Mouse (Mus musculus) heart, adult 9 months (tissue): ENCODE measurements around the gene Mapk8ip1.
A peak's percentile ranks its signal among the peaks of the same experiment; 100 is the strongest.
"Not testable (repeated sequence)": the region's sequence is repeated elsewhere in the genome, so short reads cannot be mapped to it uniquely, and the experiment has no call there.

Source experiments
- DNase-seq, 2 experiments: peaks; one replicate each; pipeline ENCODE4 v3.0.0; 2022; ENCODE audit warnings: low spot score in 2 of 2

The Mapk8ip1 gene

DNA sequence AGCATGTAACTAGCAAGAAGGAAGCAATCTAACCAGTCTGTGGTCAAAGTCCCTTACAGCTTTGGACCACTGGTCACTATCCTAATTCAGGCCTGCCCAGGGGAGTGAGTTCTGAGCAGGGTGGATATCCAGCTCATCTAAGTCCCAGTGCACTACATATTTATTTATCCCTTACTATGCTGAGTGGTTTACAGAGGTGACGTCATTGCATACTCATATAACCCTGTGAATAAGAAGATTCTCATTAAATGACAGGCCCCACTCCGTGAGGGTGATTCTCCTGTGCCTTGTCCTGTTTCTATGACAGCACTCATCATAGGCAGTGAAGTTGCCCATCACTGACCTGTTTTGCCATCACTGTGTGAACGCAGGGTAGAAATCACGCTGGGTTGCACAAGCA is 24.3 kb upstream of the Mapk8ip1 start:
- no peak for DNase-seq

DNA sequence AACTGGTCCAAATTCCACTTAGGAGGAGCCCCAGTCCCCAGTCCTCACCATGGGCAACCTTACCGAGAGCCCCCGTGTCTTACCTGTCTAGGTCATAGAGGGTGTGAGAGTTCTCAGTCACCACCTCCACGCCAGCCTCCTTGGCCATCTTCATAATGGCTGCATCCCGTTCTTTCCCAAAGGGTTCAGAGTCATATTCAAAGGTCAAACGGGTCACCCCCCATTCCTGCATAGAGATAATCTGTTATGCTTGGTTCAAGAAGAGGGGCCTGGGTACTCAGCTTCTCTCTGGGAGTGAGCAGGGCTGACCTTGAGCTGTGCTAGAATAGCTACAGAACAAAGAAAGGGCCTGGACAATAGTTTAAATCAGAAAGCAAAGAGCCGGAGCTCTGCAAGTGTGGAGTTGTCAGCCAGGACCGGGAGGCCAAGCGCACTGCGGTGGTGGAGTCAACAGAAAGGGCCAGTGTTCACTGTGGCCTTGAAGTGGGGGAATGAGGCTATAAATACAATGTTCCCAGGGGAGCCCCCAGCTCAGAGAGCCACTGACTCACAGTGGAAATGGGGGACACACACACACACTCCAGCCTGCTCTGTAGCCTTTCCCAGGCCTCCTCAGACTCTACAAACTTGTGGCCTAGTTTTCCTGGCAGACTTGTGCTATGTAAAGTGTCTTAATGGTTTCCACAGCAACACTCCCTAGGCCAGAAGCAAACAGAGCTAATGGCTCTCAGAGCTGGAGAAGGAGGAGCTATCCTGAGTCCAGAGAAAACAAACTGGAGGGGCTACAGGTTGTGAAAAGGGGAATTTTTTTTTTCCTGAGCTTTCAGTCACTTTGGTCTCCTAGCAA is 23.6 kb upstream of the Mapk8ip1 start:
- DNase-seq, result peak; percentile 86 to 90

DNA sequence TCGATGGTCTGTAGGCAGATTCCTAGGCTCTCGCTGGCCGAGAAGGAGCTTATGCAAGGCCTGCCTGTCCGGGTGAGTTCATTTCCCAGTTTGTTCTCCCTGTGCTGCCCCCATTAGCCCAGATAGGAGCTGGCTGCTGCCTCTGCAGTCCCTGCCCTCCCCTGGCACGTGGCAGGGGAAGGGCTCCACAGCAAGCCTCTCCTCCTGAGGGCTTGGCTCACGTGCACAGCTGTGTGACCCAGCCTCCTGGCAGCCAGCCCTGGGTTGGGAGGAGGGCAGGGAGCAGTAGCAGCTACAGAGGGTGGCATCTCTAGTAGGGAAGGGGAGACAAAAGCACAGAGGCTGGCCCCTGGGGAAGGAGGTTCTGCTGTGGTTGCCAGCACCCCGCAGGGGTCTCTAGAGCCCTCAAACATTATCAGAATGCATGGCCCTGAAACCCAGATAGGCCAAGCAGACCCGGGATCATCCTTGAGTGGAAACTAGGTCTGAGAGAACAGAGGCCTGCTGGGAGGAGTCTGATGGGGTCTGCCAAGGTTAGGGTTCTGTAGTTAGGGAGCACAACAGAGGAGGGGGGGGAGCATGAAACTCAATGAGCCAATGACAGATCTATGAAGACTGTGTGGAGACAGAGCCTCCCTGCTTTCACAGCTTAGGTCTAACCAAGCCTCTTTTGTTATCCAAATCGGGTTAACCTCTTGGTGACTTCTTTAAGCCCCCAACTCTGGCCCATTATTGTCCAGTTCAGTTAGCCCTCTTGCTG is 22.8 kb upstream of the Mapk8ip1 start:
- DNase-seq, result peak; percentile 97 to 98

DNA sequence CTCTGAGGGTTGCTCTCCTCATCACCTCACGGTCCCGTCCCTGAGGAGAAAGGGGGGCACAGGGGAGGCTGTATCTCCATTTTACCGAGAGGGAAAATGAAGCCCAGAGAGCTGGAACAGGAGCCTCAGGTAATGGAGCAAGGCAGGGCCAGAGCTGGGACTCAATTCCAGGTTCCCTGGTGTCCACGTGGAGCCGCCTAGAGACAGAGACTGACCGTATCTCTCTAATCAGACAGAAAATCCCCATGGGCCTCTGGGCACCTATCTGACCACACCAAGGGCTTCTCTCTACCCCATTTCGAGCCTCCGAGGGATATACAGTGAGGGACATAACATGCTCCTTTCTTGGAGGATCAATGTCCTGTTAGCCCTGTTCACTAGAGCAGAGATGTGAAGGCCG is 22.1 kb upstream of the Mapk8ip1 start:
- DNase-seq, result no peak

DNA sequence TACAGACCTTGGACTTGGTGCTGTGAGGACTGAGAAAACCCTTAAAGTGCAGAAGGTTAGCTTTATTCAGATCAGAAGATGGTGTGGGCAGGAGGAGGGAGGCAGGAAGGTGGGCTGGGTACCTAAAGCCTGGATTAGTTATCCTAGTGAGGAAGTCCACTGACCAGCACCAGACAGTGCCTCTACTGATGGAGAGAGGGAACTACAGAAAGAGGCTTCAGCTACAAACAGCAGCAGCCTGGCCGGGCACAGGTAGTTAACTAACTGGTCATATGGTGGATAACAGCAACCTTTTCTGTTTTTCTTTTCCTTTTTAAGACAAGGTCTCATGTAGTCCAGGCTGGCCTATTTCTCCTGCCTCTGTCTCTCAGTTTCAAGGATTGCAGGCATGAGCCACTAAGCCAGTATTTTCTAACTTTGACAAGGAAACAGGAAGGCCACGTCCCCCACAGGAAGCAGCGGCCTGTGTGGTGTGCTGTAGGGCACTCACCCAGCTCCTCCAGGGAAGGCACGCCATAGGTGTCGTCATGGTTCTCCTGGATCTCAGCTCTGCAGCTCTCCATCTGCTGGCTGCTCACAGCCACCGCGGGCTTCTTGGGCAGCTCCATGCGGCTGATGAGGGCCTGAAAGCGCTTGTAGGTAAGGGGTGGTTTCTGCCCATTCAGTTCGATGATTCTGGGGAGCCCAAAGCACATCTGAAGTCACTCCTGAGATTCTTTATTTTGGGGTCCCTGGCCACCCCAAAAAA is 21.5 kb upstream of the Mapk8ip1 start:
- DNase-seq, result no peak

DNA sequence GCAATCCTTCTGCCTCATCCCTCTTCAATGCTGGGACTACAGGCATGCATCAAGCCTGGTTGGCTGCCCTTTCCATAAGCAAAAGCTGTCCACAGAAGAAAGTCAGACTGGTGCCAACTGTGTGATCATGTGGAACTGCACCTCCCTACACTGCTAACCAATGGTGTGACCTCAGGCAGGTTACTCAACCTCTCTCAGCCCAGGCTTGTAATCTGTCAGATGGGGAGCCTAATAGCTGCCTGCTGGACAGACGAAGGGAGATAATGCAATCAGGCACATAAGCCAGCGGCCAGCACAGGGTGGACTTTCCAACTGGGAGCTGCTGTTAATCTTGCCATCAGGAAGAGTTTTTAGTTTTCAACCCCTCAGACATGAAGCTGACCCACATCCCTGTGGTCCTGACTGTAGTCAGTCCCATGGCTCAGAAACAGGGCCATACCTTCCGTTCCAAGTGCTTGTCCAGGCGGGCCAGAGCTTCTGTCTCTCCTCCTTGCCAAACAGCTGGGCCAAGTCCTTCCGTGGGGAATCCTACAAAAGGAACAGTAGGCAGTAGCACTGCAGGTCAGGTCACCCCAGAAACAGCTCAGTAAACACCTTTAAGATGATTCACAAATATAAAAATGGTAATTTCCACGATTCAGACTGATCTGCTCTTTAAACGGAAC is 20.8 kb upstream of the Mapk8ip1 start:
- DNase-seq, result peak in 1 of 2 experiments; percentile 49

DNA sequence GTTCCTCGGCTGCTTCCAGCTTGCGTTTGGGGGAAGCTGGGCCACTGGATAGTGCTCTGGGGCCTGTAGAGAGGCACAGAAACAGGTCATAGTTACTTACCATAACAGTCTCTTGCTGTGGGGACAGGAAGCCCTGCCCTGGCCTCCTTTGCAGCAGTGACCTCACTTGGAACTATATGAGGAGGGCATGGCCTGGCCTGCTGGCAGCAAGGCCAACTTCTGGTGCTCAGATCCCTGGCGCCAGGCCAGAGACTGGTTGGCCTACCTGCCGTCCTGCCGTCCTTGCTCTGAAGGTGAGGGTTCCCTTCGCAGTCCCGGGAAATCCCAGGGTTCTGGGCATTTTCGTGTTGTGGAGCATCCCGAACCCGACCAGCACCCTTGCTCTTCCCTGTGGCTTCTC is 10.6 kb upstream of the Mapk8ip1 start:
- DNase-seq, result no peak

DNA sequence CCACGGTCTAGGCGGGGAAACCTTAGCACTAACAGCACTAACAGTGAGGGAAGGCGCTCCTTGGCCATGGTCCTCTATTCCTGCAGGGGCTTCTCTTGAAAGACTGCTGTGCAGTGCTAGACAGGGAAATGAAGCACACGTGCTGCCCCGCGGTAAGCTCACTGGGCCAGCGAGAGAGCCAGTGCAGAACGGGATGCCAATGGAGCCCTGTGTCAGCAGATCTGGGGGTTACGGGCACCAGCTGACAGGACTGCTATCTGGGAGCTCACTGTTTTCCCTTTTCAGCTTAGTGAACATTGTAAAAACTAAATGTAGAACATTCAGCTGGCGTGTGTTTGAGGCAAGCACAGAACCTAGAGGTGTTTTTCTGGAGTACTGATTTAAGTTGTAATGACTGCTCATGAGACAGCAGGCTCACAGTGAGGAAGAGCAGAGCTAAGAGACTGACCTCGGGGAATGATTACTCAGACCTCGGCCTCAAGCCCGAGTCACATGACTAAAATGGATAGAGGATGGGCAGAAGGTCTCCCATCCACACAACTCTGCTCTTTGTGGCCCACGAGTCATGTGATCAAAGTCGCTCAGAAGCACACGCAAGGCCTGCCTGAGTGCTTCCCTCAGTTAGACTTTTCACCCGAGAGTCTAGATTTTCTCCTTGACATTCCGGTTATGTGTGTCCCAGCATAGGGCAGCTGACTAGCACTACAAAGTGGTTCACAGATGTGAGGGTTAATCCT is 7.4 kb upstream of the Mapk8ip1 start:
- DNase-seq, result no peak

DNA sequence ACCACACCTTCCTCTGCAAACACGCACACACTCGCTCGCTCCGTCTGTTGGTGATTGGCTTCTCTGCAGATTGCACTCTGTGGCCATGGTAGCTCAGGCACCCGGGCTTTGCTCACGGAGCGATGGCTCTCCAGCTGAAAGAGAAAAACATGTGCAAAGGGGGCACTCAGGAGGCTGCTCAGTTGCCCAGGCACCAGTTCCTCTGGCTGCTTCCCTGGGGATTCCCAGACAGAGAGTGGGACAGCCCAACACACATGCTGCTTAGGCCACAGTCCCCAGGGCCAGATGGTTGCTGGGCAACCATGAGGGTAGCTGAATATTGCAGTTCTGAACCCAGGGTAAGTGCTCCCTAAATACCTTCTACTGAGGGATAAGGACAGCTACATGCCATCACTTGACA is 4.6 kb upstream of the Mapk8ip1 start:
- DNase-seq, result no peak

DNA sequence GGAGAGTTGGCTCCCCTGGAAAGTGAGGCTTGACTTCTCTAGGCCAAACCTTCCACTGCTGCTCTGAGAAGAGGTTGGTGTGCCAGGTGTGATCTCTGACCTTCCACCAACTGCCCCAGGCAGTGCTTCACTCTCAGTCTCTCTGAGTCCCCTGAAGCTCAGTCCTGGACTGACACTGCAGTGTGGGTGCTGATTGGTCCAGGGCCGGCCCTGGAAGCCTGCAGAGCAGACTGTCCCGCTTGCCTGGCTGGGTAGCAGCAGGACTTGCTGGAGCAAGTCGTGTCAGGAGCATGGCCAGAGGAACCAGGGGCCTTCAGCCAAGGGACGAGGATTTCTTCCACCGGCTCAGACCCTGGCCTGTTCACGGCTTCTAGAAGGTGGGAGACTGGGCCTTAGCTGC is 3.7 kb upstream of the Mapk8ip1 start:
- DNase-seq, result no peak

DNA sequence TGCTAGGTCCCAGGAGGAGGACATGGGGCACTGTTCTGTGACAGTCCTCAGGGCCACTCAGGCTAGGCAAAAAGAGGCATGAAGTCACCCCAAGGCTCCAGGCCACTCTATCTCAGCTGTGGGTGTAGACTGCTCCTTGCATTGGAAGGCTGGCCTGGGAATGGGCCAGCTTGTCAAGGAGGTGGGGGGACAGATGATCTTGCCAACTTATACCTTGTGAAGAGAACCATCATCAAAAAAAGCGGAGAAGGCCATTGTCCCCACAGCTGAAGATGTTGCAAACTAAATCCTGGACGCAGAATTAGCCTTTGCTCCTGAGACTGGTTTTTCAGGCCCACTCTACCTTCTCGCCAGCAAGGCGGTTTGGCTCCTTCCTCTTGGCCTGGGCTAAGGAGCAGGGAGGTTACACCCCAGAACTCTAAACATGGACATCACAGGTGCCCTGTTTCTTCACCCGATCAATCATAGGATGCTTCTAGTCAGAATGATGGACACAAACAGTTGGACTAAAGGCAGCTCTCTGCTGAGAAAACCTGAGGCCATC is 2.8 kb upstream of the Mapk8ip1 start:
- no peak for DNase-seq

- no peak for DNase-seq
Measured at GRCm38 (mm10) chr2:92402591-92403326, 1.7 kb upstream of the Mapk8ip1 start.

DNA sequence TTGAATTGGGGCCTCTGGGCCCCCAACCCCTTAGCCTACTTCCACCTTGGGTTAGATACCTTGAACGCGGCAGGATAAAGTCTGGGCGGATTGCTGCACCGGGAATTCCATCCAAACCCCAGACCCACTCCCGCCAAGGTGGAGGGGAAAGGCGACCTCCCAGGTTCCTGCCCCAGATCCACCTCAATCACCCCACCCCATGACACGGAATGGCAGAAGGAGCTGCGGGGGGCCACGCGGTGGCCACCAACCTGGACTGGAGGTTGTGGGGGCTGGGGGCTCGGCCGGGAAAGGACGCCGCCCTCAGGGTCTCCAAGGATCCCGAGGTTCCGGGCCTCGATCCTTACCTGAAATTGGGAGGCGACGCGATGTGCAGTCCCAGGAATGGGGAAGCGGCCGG is 381 bp downstream of the Mapk8ip1 start:
- DNase-seq, result no peak

DNA sequence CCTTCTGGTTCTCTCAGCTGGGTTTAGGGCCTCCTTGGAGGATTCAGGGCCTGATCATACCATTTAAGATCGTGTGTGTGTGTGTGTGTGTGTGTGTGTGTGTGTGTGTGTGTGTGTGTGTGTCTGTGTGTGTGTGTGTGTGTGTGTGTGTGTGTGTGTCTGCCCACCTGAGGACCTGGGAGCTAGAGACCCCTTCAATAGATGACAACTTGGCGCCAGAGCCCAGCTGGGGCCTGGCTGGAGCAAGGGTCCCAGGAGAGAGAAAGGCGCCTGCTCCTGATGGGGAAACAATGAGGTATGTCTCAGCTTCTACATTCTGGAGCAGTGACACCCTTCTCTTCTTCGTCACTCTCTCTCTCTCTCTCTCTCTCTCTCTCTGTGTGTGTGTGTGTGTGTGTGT is 1.2 kb downstream of the Mapk8ip1 start:
- not testable (repeated sequence) for DNase-seq

GRCm38 (mm10) chr2:92397436-92397835 is 3.6 kb downstream of the Mapk8ip1 start:
- DNase-seq, result no peak

GRCm38 (mm10) chr2:92395535-92395934 is 5.5 kb downstream of the Mapk8ip1 start:
- no peak for DNase-seq

DNA sequence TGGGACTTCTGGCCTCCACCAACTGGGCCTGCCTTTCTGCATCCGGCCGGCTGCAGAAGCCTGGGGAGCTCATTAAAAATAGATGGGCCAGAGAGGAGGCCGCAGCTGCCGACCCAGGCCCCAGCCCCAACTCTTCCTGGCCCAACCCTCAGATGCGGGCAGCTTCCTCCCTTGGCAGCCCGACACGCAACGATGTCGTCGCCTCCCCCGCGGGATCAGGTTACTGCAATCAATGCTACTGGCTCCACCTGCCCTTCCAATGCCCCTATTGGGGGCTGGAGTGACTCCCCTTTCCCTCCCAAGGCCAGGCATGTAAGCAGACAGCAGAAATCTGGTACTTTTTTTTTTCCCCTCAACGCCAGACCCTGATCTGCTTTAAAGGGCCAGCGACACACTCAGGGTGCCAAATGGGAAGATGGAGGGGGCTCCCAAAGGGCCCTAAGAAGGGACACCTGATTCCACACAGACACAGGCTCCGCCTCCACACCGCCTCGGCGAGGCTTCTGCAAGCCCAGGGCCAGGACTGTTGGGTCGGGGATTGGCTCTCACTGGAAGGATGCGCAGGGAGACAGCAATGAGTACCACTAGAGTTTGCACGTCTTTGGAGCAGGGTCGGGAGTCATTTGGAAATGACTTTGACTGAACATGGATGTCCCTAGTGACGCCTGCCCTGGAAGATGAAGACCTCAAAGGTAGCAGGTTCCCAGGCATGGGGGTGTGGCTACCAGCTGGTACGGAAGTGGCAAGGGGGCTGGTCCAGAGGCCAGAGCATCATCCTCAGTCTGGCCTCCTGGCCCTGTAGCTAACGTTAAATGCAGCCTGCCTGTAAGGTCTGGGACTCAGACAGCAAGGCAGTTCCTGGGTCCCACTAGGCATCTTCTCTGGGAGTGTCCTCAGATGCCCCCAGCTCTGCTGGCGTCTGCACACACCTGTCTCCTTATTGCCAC is 8.5 kb downstream of the Mapk8ip1 start:
- DNase-seq, result no peak

- DNase-seq, result no peak
Measured at GRCm38 (mm10) chr2:92391703-92392317, 9.3 kb downstream of the Mapk8ip1 start.

DNA sequence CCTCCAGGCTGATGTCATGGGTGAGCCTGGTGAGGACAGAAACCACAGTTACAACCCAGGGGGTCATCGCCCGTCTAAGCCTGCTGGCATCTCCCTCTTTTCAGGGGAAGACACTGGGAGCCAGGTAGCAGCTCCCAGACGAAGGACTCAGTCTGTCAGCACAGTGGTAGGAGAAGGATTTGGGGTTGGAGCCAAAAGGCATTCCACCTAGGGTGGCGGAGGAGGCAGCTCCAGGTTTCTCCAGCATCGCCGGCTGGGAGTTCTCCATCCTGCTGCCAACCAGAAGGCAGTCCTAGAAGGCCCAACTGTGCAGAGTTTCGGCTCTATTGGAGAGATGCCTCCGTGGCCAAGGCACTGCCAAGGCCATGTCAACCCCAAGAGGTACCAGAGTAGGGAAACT is 9.9 kb downstream of the Mapk8ip1 start:
- DNase-seq, result no peak
